In genomic region chr17:27541984-27542383, GRCm38 (mm10) we compare ENCODE assay signal across 28 mouse cellular contexts. TPM values are rescaled to one million over a fixed set of nuclear protein-coding genes. Genes with fewer than 3 reads are reported as not detected.
"Had no signal": no experiment of that assay in that cellular context is flagged by ENCODE, and none has a peak within 500 bp of the region (broad histone marks: within the 10 kb centered on the region; RNA-seq: fewer than 3 reads in every experiment).

No protein-coding gene starts in this region.

- H3K36me3 ChIP-seq: heart, embryonic 13.5 days; heart, embryonic 15.5 days; hindbrain, embryonic 12.5 days; hindbrain, embryonic 15.5 days; kidney, embryonic 15.5 days; limb, embryonic 12.5 days had no signal

- DNase-seq: gastrocnemius, postnatal 14 days; gastrocnemius, postnatal 36 days; heart, adult 11 months; heart, adult 2 months; heart, postnatal 14 days; heart, postnatal 36 days; kidney, adult 11 months; kidney, adult 2 months; kidney, adult 9 months; kidney, postnatal 14 days; kidney, postnatal 36 days; layer of hippocampus, adult 9-11 months; layer of hippocampus, postnatal 36 days; left cerebral cortex, postnatal 4 days; liver had no signal

- H3K4me3 ChIP-seq: heart, adult 2 months; heart, embryonic 13.5 days; heart, embryonic 15.5 days; hindbrain, embryonic 12.5 days; hindbrain, embryonic 15.5 days; kidney, embryonic 15.5 days; limb, embryonic 12.5 days had no signal

- H3K9ac ChIP-seq: heart, embryonic 13.5 days; heart, embryonic 15.5 days; hindbrain, embryonic 12.5 days; hindbrain, embryonic 15.5 days; kidney, embryonic 15.5 days; limb, embryonic 12.5 days; liver, embryonic 14.5 days had no signal

- H3K27ac ChIP-seq: heart, adult 2 months; heart, embryonic 13.5 days; heart, embryonic 15.5 days; hindbrain, embryonic 12.5 days; hindbrain, embryonic 15.5 days; hindbrain, postnatal 0 days; kidney, embryonic 15.5 days; kidney, postnatal 0 days; limb, embryonic 12.5 days; liver, embryonic 14.5 days had no signal

- H3K9me3 ChIP-seq: heart, embryonic 13.5 days; heart, embryonic 15.5 days; hindbrain, embryonic 12.5 days; hindbrain, embryonic 15.5 days; kidney, embryonic 15.5 days; limb, embryonic 12.5 days had no signal

- H3K27me3 ChIP-seq: hindbrain, embryonic 12.5 days; hindbrain, embryonic 15.5 days; kidney, embryonic 15.5 days; limb, embryonic 12.5 days had no signal

- H3K4me1 ChIP-seq: heart, embryonic 15.5 days; hindbrain, embryonic 12.5 days; hindbrain, embryonic 15.5 days had no signal

- ATAC-seq: hindbrain, postnatal 0 days; intestine, embryonic 16.5 days had no signal

- H3K4me2 ChIP-seq: heart, embryonic 11.5 days; heart, embryonic 13.5 days; heart, embryonic 15.5 days; hindbrain, embryonic 12.5 days; hindbrain, embryonic 15.5 days; kidney, embryonic 15.5 days; limb, embryonic 12.5 days; liver, embryonic 11.5 days had no signal

RNA-seq across cellular contexts. Expression of gene Grm4, which starts 20.8 kb away (rescaled TPM):
- total RNA-seq: gastrocnemius, postnatal 14 days; hematopoietic stem cell, adult 5-6 weeks had no signal
